Mouse (Mus musculus): ENCODE measurements around the gene Casp8.
"Not testable (repeated sequence)": the region's sequence is repeated elsewhere in the genome, so short reads cannot be mapped to it uniquely, and the experiment has no call there.

Gene Casp8

GRCm38 (mm10) chr1:58800644-58801043 is 5.5 kb downstream of the Casp8 start:
- not testable (repeated sequence) for DNase-seq (ENCODE audit: low read depth)

- no peak for DNase-seq (ENCODE audit: low read depth)
Measured at GRCm38 (mm10) chr1:58801558-58802285, 6.5 kb downstream of the Casp8 start.

- peak; percentile 67 for DNase-seq (ENCODE audit: low read depth)
Measured at GRCm38 (mm10) chr1:58802322-58803273, 7.4 kb downstream of the Casp8 start.

- DNase-seq (ENCODE audit: low read depth): no peak
Measured at GRCm38 (mm10) chr1:58803531-58803930, 8.4 kb downstream of the Casp8 start.

GRCm38 (mm10) chr1:58806651-58807050 is 11.5 kb downstream of the Casp8 start:
- no peak for DNase-seq (ENCODE audit: low read depth)

- no peak for DNase-seq (ENCODE audit: low read depth)
Measured at GRCm38 (mm10) chr1:58826319-58826718, 31.1 kb downstream of the Casp8 start.

GRCm38 (mm10) chr1:58830741-58831140 is 35.6 kb downstream of the Casp8 start:
- no peak for DNase-seq (ENCODE audit: low read depth)

GRCm38 (mm10) chr1:58832198-58832597 is 37.0 kb downstream of the Casp8 start:
- no peak for DNase-seq (ENCODE audit: low read depth)

GRCm38 (mm10) chr1:58856811-58857210 is 61.6 kb downstream of the Casp8 start:
- not testable (repeated sequence) for DNase-seq (ENCODE audit: low read depth)

- DNase-seq (ENCODE audit: low read depth): not testable (repeated sequence)
Measured at GRCm38 (mm10) chr1:58859131-58859530, 64.0 kb downstream of the Casp8 start.

GRCm38 (mm10) chr1:58859738-58860365 is 64.7 kb downstream of the Casp8 start:
- DNase-seq (ENCODE audit: low read depth): not testable (repeated sequence)

GRCm38 (mm10) chr1:58860586-58860985 is 65.4 kb downstream of the Casp8 start:
- not testable (repeated sequence) for DNase-seq (ENCODE audit: low read depth)

GRCm38 (mm10) chr1:58876500-58876899 is 81.3 kb downstream of the Casp8 start:
- not testable (repeated sequence) for DNase-seq (ENCODE audit: low read depth)

- not testable (repeated sequence) for DNase-seq (ENCODE audit: low read depth)
Measured at GRCm38 (mm10) chr1:58879291-58879690, 84.1 kb downstream of the Casp8 start.

- not testable (repeated sequence) for DNase-seq (ENCODE audit: low read depth)
Measured at GRCm38 (mm10) chr1:58883279-58883678, 88.1 kb downstream of the Casp8 start.

GRCm38 (mm10) chr1:58885646-58886045 is 90.5 kb downstream of the Casp8 start:
- no peak for DNase-seq (ENCODE audit: low read depth)

GRCm38 (mm10) chr1:58889826-58890546 is 94.8 kb downstream of the Casp8 start:
- DNase-seq (ENCODE audit: low read depth): no peak

- not testable (repeated sequence) for DNase-seq (ENCODE audit: low read depth)
Measured at GRCm38 (mm10) chr1:58890697-58891290, 95.6 kb downstream of the Casp8 start.

- DNase-seq (ENCODE audit: low read depth): not testable (repeated sequence)
Measured at GRCm38 (mm10) chr1:58891481-58892170, 96.5 kb downstream of the Casp8 start.

GRCm38 (mm10) chr1:58892386-58892785 is 97.2 kb downstream of the Casp8 start:
- DNase-seq (ENCODE audit: low read depth): not testable (repeated sequence)

Measured in c-Kit-positive CD71-negative TER-119-negative erythroid progenitor cells, embryonic 14.5 days (primary cell).